Mouse (Mus musculus) ES-E14 (cell line): ENCODE measurements at regions not wholly inside any gene's neighbourhood (a gene's known extent, or its start where the extent isn't known, plus 50 kb on each side); places are given as distances from the start of the nearest gene placed in this dataset.

ENCODE experiments used
- DNase-seq: peaks from one replicate; pipeline ENCODE4 v3.0.0-alpha.2; 2013; ENCODE audit warnings: low read depth, low spot score
- H3K27ac ChIP-seq: 2 replicates; pipeline ENCODE4 v1.5.1; 2012; ENCODE audit warnings: low read depth, mild to moderate bottlenecking, low read length, moderate library complexity, mixed read lengths; ENCODE audit not compliant: poor library complexity, insufficient read depth, severe bottlenecking
- H3K36me3 ChIP-seq: 2 replicates; pipeline ENCODE4 v1.6.1; 2012; ENCODE audit warnings: mild to moderate bottlenecking, low read length, moderate library complexity, mixed read lengths; ENCODE audit not compliant: control insufficient read depth, poor library complexity, insufficient read depth, severe bottlenecking
- H3K4me1 ChIP-seq, 2 experiments: fragments of 150-350 bp in 1 of 2; sonication (generic) in 1 of 2; 2 replicates each; pipeline ENCODE4 v1.6.1; 2012; ENCODE audit warnings: low read length in 2 of 2, mild to moderate bottlenecking in 1 of 2, mixed read lengths in 1 of 2; ENCODE audit not compliant: control insufficient read depth in 2 of 2, insufficient read depth in 2 of 2, poor library complexity in 1 of 2
- H3K4me3 ChIP-seq, 2 experiments: fragments of 150-350 bp in 1 of 2; sonication (generic) in 1 of 2; 2 replicates each; pipeline ENCODE4 v1.5.1; 2012; ENCODE audit warnings: low read length in 2 of 2, low read depth in 1 of 2, mild to moderate bottlenecking in 1 of 2, mixed read lengths in 1 of 2; ENCODE audit not compliant: insufficient read depth in 1 of 2, poor library complexity in 1 of 2, severe bottlenecking in 1 of 2
- H3K9ac ChIP-seq: 2 replicates; pipeline ENCODE4 v1.6.1; 2012; ENCODE audit warnings: low read depth, mild to moderate bottlenecking, low read length, mixed read lengths; ENCODE audit not compliant: poor library complexity, insufficient read depth, severe bottlenecking
- H3K9me3 ChIP-seq: fragments of 150-350 bp; sonication (generic); 2 replicates; pipeline ENCODE4 v1.6.1; 2012; ENCODE audit warnings: low read depth, mild to moderate bottlenecking, low read length; ENCODE audit not compliant: control insufficient read depth, insufficient read depth
- CHD2 ChIP-seq: IDR thresholded peaks from 2 replicates; pipeline ENCODE4 v1.6.1; 2014; ENCODE audit warnings: mild to moderate bottlenecking, low read depth, low read length, inconsistent platforms
- HCFC1 ChIP-seq: IDR thresholded peaks from 2 replicates; pipeline ENCODE4 v1.6.1; 2012; ENCODE audit warnings: low read length, inconsistent platforms, borderline replicate concordance; ENCODE audit not compliant: insufficient read depth
- MAFK ChIP-seq: IDR thresholded peaks from 2 replicates; pipeline ENCODE4 v1.6.1; 2014; ENCODE audit warnings: mild to moderate bottlenecking, low read depth, low read length, inconsistent platforms; ENCODE audit not compliant: insufficient read depth
- ZC3H11A ChIP-seq: IDR thresholded peaks from 2 replicates; pipeline ENCODE4 v1.6.1; 2012; ENCODE audit warnings: low read depth, mild to moderate bottlenecking, inconsistent platforms, low read length, borderline replicate concordance
- ZNF384 ChIP-seq: IDR thresholded peaks from 2 replicates; pipeline ENCODE4 v1.6.1; 2012; ENCODE audit warnings: low read depth, low read length, inconsistent platforms
- in situ Hi-C, 2 experiments: fragments of 600-800 bp; cut with MboI; formaldehyde crosslinking; loops; one replicate each; pipeline ENCODE4 v1.15.1; 2025; ENCODE audit warnings: low sequenced_read_pairs in 2 of 2, inconsistent platforms in 1 of 2; ENCODE audit not compliant: unreplicated experiment in 2 of 2

GRCm38 (mm10) chr3:151332688-151333452 is 104.8 kb upstream of the Adgrl4 start:
- no peak overlapping the region for H3K27ac ChIP-seq
- H3K4me3 ChIP-seq: no peak overlapping the region
- H3K4me1 ChIP-seq: no peaks in the 10 kb centered on the region
- DNase-seq: no peak
- TF ChIP-seq ZNF384 (no peak), CHD2 (no peak), ZC3H11A (no peak), HCFC1 (no peak), MAFK (no peak)
- no peaks in the 10 kb centered on the region for H3K36me3 ChIP-seq
- H3K9me3 ChIP-seq: no peaks in the 10 kb centered on the region
- no peak overlapping the region for H3K9ac ChIP-seq
- in situ Hi-C loops: no loop called here

- Histone ChIP-seq H3K4me3 (no peak overlapping the region), H3K27ac (no peak overlapping the region), H3K9me3 (no peaks in the 10 kb centered on the region), H3K4me1 (no peaks in the 10 kb centered on the region), H3K9ac (no peak overlapping the region), H3K36me3 (no peaks in the 10 kb centered on the region)
- TF ChIP-seq ZC3H11A (no peak), MAFK (no peak), CHD2 (no peak), ZNF384 (no peak), HCFC1 (no peak)
- in situ Hi-C loops: no loop called here
- DNase-seq: no peak
Observed at GRCm38 (mm10) chr3:151333867-151334341, 103.8 kb upstream of the Adgrl4 start.

- no peaks in the 10 kb centered on the region for H3K36me3 ChIP-seq
- no peaks in the 10 kb centered on the region for H3K4me1 ChIP-seq
- no peak overlapping the region for H3K27ac ChIP-seq
- TF ChIP-seq MAFK: no peak
- TF ChIP-seq CHD2: no peak
- TF ChIP-seq ZC3H11A: no peak
- TF ChIP-seq HCFC1: no peak
- no peak for TF ChIP-seq ZNF384
- in situ Hi-C loops: no loop called here
- H3K9me3 ChIP-seq: no peaks in the 10 kb centered on the region
- H3K4me3 ChIP-seq: no peak overlapping the region
- no peak for DNase-seq
- H3K9ac ChIP-seq: no peak overlapping the region
Observed at GRCm38 (mm10) chr3:151351481-151352090, 86.1 kb upstream of the Adgrl4 start.

- Histone ChIP-seq H3K9me3 (no peaks in the 10 kb centered on the region), H3K36me3 (no peaks in the 10 kb centered on the region), H3K4me3 (no peak overlapping the region), H3K27ac (no peak overlapping the region), H3K9ac (no peak overlapping the region), H3K4me1 (no peaks in the 10 kb centered on the region)
- TF ChIP-seq MAFK (no peak), ZC3H11A (no peak), ZNF384 (no peak), HCFC1 (no peak), CHD2 (no peak)
- DNase-seq: no peak
- in situ Hi-C loops: no loop called here
Observed at GRCm38 (mm10) chr3:151366302-151366701, 71.4 kb upstream of the Adgrl4 start.
